Mouse (Mus musculus) MN1 (cell line): ENCODE results near the gene Cstf1.

Experiments
- DNase-seq: peaks from one replicate; pipeline ENCODE4 v3.0.0-alpha.2; 2016; ENCODE audit warnings: low spot score

Cstf1 gene

GRCm38 (mm10) chr2:172376999-172377515 lies 6.6 kb downstream of the Cstf1 start:
- no peak for DNase-seq

- peak; percentile 54 for DNase-seq
These were observed 7.9 kb downstream of the Cstf1 start for GRCm38 (mm10) chr2:172378332-172378731.

- no peak for DNase-seq
These were observed 10.0 kb downstream of the Cstf1 start for GRCm38 (mm10) chr2:172380513-172380912.

GRCm38 (mm10) chr2:172381341-172381740 lies 10.9 kb downstream of the Cstf1 start:
- DNase-seq = no peak

- no peak for DNase-seq
These were observed 11.4 kb downstream of the Cstf1 start for GRCm38 (mm10) chr2:172381898-172382297.

GRCm38 (mm10) chr2:172384715-172385114 lies 14.2 kb downstream of the Cstf1 start:
- DNase-seq = no peak

DNA sequence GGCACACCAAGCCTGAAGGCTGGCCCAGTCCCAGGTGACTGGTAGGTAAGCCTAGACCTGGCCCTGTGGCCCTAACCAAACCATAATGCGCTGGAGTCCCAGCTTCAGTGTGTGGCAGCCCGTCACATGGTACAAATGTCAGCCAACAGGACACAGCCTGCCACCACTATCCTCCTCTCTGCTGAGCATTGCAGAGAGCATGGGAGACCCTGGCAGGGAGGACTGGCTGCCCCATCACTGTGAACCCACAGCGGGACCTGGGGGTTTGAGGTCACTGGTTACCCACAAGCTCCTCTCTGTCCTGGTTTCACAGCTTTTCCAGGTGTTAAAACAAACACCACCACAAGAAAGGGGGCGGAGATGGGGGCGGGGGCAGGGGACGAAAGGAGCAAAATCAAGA lies 19.9 kb downstream of the Cstf1 start:
- DNase-seq = no peak

DNA sequence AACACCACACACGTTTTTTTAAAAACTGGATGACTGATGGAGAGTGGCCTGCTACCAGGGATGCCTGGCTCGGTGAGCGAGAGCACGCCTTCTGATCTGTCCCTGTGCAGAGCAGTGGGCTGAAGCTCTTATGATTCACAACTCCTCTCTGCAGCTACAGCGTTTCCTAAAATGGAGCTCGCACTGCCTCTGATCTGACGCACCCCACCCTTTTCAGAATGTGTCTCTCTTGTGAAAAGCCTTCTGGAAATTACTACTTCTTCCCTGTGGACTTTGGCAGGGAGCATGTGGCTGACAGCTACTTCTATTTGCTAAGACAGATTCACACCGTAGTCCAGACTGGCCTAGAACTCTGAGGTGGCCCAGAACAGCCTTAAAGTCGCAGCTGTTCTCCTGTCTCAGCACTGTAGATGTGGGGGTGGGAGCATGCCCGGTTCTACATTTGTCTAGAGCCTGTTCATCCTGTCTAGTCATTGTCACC lies 21.6 kb downstream of the Cstf1 start:
- DNase-seq = no peak

DNA sequence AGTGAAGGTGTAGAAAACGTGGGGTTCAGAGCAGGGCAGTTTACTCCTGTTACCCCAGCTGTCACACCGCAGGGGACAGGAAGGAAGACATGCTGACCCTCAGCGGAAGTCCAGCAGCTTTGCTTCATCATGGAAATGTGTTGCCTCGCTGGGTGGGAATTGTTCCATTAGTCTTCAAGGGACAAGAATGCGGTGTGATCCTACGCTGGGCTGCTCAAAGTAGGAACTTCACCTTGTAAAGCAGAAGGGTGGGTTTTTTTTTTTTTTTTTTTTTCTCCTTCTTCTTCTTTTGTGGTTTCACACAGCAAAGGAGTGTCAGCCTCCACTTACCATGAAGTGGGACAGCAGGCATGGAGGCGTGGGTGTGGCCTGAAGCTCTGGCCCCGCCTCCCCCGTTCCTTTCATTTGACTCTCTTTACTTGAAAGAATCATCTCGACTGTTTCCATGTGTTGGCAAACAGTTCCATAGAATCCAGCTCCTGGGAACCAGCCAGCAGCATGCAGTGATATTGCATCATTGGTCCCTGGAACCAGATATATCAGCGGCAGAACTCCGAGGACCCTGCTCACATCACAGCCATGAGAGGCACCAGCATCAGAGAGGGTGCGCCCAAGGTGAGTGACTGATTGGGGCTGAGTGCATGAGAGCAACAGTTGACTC lies 23.0 kb downstream of the Cstf1 start, which contains the start of gene Cass4:
TSS of gene Cass4 (plus strand) at position 404 of the 661 bp plus-strand sequence.
- peak; percentile 30 for DNase-seq

GRCm38 (mm10) chr2:172394052-172394392 lies 23.5 kb downstream of the Cstf1 start:
- DNase-seq = no peak

- DNase-seq = no peak
These were observed 24.2 kb downstream of the Cstf1 start for GRCm38 (mm10) chr2:172394671-172395070.

GRCm38 (mm10) chr2:172395961-172396360 lies 25.5 kb downstream of the Cstf1 start:
- no peak for DNase-seq

- no peak for DNase-seq
These were observed 29.4 kb downstream of the Cstf1 start for GRCm38 (mm10) chr2:172399901-172400300.

GRCm38 (mm10) chr2:172401116-172401825 lies 30.8 kb downstream of the Cstf1 start:
- DNase-seq = no peak

DNA sequence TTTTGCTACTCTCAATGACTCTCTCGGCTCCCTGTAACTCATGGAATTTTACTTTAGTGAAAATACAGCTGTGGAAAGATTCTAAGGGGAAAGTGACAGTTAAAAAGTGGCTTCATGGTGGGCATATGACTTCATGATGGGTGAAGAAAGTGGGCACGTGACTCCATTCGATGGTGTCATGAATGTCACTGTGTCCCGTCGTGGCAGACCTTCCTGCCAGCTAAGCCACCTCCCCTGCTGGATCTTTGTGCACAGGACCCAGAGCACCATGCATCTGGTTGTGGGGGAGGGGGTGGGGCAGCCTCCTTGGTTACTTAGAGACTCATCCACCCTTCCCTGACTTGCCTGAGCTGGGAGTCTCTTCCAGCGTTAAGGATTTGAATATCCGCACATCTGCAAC lies 33.8 kb downstream of the Cstf1 start:
- DNase-seq = no peak

DNA sequence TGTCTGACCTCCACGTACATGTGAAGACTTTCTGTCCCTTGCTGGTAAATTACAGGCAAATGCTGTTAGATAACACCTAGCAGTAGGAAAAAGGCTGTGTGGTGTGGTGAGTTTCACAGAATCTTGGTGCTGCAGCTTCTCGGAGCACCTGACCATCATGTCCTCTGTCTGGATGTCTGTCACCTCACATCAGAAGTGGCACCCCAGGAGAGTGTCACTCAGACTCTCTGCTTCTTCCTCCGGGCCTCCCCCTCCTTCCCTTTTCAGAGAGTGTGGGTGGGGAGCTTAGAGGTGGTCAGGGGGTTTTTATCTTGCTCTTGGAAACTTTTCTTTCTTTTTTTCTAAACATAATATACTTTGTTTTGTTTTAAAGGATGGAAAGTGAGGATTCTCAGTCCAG lies 34.5 kb downstream of the Cstf1 start:
- no peak for DNase-seq

DNA sequence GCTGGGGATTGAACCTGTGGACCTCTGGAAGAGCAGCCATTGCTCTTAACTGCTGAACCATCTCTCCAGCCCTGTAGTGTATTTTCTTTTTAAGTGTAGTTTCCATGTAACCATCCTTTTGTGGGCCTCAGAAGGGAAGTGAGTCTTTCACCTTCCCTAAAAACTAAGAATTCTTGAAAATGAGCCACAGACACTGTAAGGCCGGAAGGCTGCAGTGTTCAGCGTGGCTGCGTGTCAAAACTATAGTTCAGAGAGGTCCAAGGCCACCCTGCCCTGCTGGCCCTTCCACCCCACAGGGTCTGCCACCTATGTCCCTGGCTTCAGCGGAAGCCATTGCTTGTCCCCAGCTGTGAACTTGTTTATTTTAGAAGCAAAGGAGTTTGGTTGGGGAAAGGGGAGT lies 35.7 kb downstream of the Cstf1 start:
- DNase-seq = no peak

- DNase-seq = no peak
These were observed 37.0 kb downstream of the Cstf1 start for GRCm38 (mm10) chr2:172407499-172407898.

DNA sequence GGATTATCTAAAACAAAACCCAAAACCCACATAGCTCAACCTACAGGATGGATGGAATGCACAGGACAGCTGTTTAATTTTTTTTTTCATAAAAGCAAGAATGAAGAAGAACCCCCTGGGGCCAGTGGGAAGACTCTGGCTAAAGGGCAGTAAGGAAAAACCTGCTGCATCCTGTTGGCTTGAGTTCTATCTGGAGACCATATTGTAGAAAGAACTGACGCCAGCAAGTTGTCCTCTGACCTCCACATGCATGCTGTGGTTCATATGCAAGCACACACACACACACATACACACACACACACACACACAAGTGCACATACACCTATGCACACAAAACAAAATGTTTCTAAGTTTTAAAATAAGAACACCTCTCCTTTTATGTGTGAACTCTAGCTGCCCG lies 40.2 kb downstream of the Cstf1 start:
- no peak for DNase-seq

DNA sequence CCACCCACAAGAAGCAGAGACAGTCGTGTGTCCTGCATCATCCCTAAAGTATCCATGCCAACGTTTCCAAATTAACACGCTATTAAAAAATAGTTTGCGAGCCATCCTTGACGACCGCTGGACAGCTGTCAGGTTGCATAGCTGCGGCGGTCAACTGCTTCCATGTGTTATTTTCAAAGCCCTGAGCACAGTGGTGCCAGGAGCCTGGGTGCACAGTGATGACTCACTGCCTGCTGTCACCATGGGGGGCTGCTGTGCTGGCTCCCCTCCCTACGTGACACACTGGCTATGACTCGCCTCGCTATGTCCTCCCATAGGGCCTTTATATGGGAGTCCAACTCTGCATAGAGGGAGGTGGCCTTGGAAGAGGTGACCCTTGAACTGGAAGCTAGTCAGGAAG lies 40.6 kb downstream of the Cstf1 start:
- DNase-seq = no peak

- DNase-seq = no peak
These were observed 42.0 kb downstream of the Cstf1 start for GRCm38 (mm10) chr2:172412454-172412853.

- DNase-seq = no peak
These were observed 42.8 kb downstream of the Cstf1 start for GRCm38 (mm10) chr2:172413273-172413672.

- no peak for DNase-seq
These were observed 43.4 kb downstream of the Cstf1 start for GRCm38 (mm10) chr2:172413894-172414293.
